Mouse (Mus musculus) CH12.LX (cell line): ENCODE measurements around the gene Nwd2.

Experiments used
- CTCF ChIP-seq, 2 experiments: IDR thresholded peaks in 1 of 2; conservative IDR thresholded peaks in 1 of 2; 2 replicates each; pipeline ENCODE4 v1.5.1; 2011 to 2012; ENCODE audit warnings: low read depth in 2 of 2, low read length in 2 of 2, improper control_type of control experiment in 1 of 2, inconsistent platforms in 1 of 2, mild to moderate bottlenecking in 1 of 2, moderate library complexity in 1 of 2
- EP300 ChIP-seq: IDR thresholded peaks from 2 replicates; pipeline ENCODE4 v1.6.1; 2011; ENCODE audit warnings: low read length, improper control_type of control experiment
- JUND ChIP-seq: conservative IDR thresholded peaks from 2 replicates; pipeline ENCODE4 v1.6.1; 2011; ENCODE audit warnings: low read depth, low read length, improper control_type of control experiment
- MAX ChIP-seq: IDR thresholded peaks from 2 replicates; pipeline ENCODE4 v1.6.1; 2011; ENCODE audit warnings: low read length, improper control_type of control experiment
- POLR2A ChIP-seq: IDR thresholded peaks from 2 replicates; pipeline ENCODE4 v1.6.1; 2011; ENCODE audit warnings: low read depth, mild to moderate bottlenecking, improper control_type of control experiment, low read length
- TBP ChIP-seq: conservative IDR thresholded peaks from 2 replicates; pipeline ENCODE4 v1.6.1; 2011; ENCODE audit warnings: low read depth, low read length, improper control_type of control experiment
- ZC3H11A ChIP-seq: IDR thresholded peaks from 2 replicates; pipeline ENCODE4 v1.6.1; 2012; ENCODE audit warnings: low read depth, mild to moderate bottlenecking, inconsistent platforms, low read length, improper control_type of control experiment

GRCm38 (mm10) chr5:63768220-63768619, 119.3 kb downstream of the Nwd2 start:
- TF ChIP-seq MAX (no peak), JUND (no peak), POLR2A (no peak), TBP (no peak), EP300 (no peak), CTCF (conservative IDR thresholded peaks at IDR 0.05 in 1 of 2, IDR thresholded peaks at IDR 0.05 in 1 of 2; ENCODE audit: low read depth in 2 of 2, low read length in 2 of 2) (no peak), ZC3H11A (no peak)
